Mouse (Mus musculus): ENCODE measurements around the gene Lad1. TPM values are rescaled to one million over a fixed set of nuclear protein-coding genes. Genes with fewer than 3 reads are reported as not detected.

Gene Lad1
- polyA plus RNA-seq, 1 experiment from 2014 or later = 0.36 TPM

DNA sequence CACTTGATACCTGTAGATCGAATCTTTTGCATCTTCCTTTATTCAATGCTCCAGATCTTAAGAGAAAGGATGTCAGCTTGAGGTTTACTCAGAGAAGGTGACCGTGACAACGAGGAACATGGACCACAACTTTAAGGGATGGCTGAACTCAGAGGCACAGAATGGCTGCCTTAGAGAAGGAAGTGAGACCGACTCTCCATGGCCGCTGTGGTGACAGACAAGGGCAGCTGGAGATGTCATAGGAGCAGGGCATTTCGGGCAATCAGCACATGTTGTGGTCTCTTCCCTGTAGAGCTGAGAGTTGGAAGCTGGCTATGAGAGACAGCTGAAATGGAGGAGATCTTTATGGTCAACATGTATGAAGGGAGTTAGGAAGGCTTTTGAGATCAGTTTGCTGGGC lies 46.4 kb downstream of the Lad1 start:
- H3K9ac ChIP-seq (replicated peaks) = no peak overlapping the region
- 0 out of 2 replicates have a peak, but pooled peaks cover 4% of the 10 kb centered on the region for H3K27me3 ChIP-seq
- H3K4me3 ChIP-seq (replicated peaks) = no peak overlapping the region
- H3K4me2 ChIP-seq (replicated peaks) = no peak overlapping the region
- 86% methylated on average over 6 of the region's 6 CpGs for WGBS
- H3K4me1 ChIP-seq (replicated peaks) = no peaks in the 10 kb centered on the region
- H3K27ac ChIP-seq = no peak overlapping the region
- H3K9me3 ChIP-seq = no peaks in the 10 kb centered on the region
- no peak for ATAC-seq
- no peaks in the 10 kb centered on the region for H3K36me3 ChIP-seq

DNA sequence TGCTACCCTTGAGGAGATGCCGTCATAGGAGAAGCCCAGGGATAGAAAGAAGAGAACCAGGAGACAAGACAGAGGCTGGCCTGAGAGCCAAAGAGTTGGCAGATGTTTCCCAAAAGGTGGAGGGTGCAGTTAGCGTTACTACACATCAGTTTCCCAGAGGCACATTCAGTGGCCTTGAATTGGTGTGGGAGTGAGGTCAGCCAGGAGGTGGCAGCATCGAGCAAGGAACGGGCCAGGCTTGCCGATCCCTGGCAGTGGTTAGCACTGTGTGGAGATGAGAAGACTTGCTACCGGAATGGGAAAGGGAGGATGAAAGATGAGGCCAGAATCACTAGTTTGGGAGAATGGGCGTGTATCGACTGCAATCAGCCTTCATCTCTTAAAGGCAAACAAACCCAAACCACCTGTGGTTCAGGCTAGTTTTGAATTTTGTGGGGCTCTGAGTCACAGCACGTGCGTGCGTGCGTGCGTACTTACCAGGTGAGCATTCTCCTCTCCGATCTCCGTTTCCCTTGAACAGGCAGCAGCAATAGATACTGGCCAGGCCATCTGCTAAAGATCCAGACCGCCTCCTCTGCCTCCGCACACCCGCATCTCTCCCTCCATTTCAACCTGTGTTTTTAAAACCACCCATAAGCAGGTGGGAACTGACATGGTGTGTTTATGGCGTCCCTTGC lies 47.3 kb downstream of the Lad1 start:
- Histone ChIP-seq H3K4me3 (replicated peaks) (no peak overlapping the region), H3K36me3 (no peaks in the 10 kb centered on the region), H3K4me1 (replicated peaks) (no peaks in the 10 kb centered on the region), H3K4me2 (replicated peaks) (no peak overlapping the region), H3K9me3 (no peaks in the 10 kb centered on the region), H3K9ac (replicated peaks) (no peak overlapping the region), H3K27ac (no peak overlapping the region), H3K27me3 (0 out of 2 replicates have a peak, but pooled peaks cover 4% of the 10 kb centered on the region)
- peak; percentile 89 for ATAC-seq
- WGBS = 52% methylated on average over 19 of the region's 19 CpGs

DNA sequence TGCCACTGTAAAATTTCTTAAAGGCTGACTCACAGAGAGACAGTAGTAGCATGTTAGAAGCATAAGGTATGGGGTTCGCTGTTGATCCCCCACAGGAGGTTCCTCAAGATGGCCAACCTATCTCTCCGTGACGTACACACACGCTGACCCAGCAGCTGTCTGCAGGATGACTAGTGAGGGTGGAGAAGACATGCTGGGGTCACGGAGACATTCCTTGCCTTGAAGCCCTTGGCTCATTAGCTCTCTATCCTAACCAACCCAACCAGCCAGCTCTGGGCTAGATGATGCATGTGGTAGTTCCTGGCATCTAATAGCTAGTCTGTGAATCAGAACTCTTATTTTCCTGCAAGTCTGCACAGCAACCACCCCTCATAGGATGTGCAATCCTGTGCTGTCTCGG lies 50.2 kb downstream of the Lad1 start:
- WGBS = 97% methylated on average over 6 of the region's 6 CpGs
- no peaks in the 10 kb centered on the region for H3K9me3 ChIP-seq
- no peak overlapping the region for H3K27ac ChIP-seq
- no peaks in the 10 kb centered on the region for H3K4me1 ChIP-seq (replicated peaks)
- ATAC-seq = no peak
- H3K27me3 ChIP-seq = 0 out of 2 replicates have a peak, but pooled peaks cover 4% of the 10 kb centered on the region
- no peaks in the 10 kb centered on the region for H3K36me3 ChIP-seq
- no peak overlapping the region for H3K4me2 ChIP-seq (replicated peaks)
- no peak overlapping the region for H3K9ac ChIP-seq (replicated peaks)
- H3K4me3 ChIP-seq (replicated peaks) = no peak overlapping the region

DNA sequence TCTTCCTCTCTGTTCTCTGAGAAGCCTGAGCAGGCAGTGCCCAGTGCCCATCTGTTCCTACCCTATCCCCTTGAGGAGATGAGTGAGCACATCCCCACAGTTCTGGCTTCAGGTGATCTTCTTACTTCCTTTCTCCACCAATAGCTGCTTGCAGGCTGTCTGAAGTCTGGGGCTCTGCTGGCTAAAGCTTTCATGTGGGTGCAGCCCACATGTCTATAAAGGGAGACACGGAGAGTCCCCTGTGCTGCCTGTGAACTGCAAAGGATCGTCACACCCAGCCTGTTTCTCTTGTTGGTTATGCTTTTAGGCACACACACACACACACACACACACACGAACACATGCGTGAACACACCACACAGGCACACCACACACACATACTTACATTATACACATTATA lies 54.6 kb downstream of the Lad1 start:
- H3K9me3 ChIP-seq = no peaks in the 10 kb centered on the region
- H3K27ac ChIP-seq = no peak overlapping the region
- no peaks in the 10 kb centered on the region for H3K36me3 ChIP-seq
- ATAC-seq = no peak
- WGBS = 90% methylated on average over 4 of the region's 4 CpGs
- H3K27me3 ChIP-seq = no peaks in the 10 kb centered on the region
- H3K9ac ChIP-seq (replicated peaks) = no peak overlapping the region
- no peak overlapping the region for H3K4me3 ChIP-seq (replicated peaks)
- H3K4me2 ChIP-seq (replicated peaks) = no peak overlapping the region
- H3K4me1 ChIP-seq (replicated peaks) = no peaks in the 10 kb centered on the region

DNA sequence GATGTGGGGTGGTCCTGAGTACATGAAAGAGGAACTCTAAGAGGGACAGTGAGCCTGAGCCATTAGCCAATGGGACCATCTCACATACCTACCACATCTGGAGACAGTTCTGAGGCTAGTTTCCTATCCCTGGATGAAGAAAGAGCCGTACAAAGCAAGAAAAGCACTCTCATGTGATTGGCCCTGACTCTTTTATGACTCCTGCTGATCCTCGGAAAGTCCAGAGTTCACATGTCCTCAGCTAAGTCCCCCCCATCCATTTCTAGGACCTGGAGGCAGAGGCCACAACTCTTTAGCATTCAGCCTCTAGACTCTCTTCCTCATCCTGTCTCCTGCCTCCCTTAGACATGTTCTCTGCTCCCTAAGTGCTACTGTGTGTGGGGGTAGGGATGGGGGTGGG lies 58.9 kb downstream of the Lad1 start:
- Histone ChIP-seq H3K9me3 (no peaks in the 10 kb centered on the region), H3K4me1 (replicated peaks) (no peaks in the 10 kb centered on the region), H3K27me3 (no peaks in the 10 kb centered on the region), H3K4me3 (replicated peaks) (no peak overlapping the region), H3K27ac (no peak overlapping the region), H3K4me2 (replicated peaks) (no peak overlapping the region), H3K36me3 (no peaks in the 10 kb centered on the region), H3K9ac (replicated peaks) (no peak overlapping the region)
- 89% methylated on average over 2 of the region's 2 CpGs for WGBS
- ATAC-seq = no peak

DNA sequence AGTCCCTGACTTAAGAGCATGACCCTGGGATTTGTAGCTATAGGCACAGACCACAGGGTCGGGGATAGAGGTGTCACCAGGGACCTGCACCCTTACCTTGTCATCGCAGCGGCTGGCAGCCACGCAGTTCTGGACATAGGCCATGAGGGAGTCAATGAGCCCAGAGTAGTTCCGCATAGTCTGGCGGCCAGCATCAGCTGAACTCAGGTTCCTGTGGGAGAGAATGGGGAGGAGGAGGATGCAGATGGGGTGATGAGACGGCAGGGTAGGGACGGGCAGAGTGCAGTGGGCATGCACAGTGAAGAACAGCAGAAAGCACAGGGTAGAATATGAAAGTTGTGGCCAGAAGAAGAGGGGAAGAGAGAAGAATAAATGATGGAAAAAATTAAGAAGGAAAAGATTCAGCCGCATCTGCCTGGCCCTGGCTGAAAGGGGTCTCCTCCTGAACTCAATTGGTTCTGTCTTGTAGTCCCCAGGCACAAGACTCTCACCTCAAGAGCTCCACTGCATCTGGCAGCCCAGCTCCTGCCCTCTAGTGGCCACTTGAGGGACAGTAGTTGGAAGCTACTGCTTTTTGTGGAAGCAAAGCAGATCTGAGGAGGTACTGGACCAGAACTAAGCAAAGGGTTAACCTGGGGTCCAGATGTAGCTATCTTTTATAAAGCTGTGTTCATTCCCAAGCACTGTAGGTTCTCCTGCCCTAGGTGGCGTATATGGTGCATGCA lies 64.1 kb downstream of the Lad1 start:
- Histone ChIP-seq H3K27me3 (no peaks in the 10 kb centered on the region), H3K9me3 (no peaks in the 10 kb centered on the region), H3K4me2 (replicated peaks) (no peak overlapping the region), H3K36me3 (no peaks in the 10 kb centered on the region), H3K4me1 (replicated peaks) (no peaks in the 10 kb centered on the region), H3K4me3 (replicated peaks) (no peak overlapping the region), H3K9ac (replicated peaks) (no peak overlapping the region), H3K27ac (no peak overlapping the region)
- 78% methylated on average over 10 of the region's 10 CpGs for WGBS
- ATAC-seq = peak; percentile 34; the same call in 1 of the 2 replicates

Other genes with a start within 250 kb of the Lad1 start
- gene Nav1, start 211.3 kb upstream of the Lad1 start, polyA plus RNA-seq (2015; fragmentation: Nextera tagmentation; extraction: Ambion mirVana) = 38.0 and 38.1 TPM in 2 replicates
- 13.9 and 16.0 TPM in 2 replicates for gene Csrp1, start 98.5 kb upstream of the Lad1 start, polyA plus RNA-seq (2015; fragmentation: Nextera tagmentation; extraction: Ambion mirVana)
- 12.5 and 14.8 TPM in 2 replicates for gene Phlda3, start 52.5 kb upstream of the Lad1 start, polyA plus RNA-seq (2015; fragmentation: Nextera tagmentation; extraction: Ambion mirVana)
- gene Tnni1, start 39.2 kb upstream of the Lad1 start, polyA plus RNA-seq (2015; fragmentation: Nextera tagmentation; extraction: Ambion mirVana) = 0.20 and 0.34 TPM in 2 replicates
- gene Tnnt2, start 17.8 kb downstream of the Lad1 start, polyA plus RNA-seq (2015; fragmentation: Nextera tagmentation; extraction: Ambion mirVana) = 0.26 and 0.55 TPM in 2 replicates
- gene Pkp1, start 100.6 kb downstream of the Lad1 start, polyA plus RNA-seq (2015; fragmentation: Nextera tagmentation; extraction: Ambion mirVana) = not detected in 2 replicates
- gene Igfn1, start 187.7 kb downstream of the Lad1 start, polyA plus RNA-seq (2015; fragmentation: Nextera tagmentation; extraction: Ambion mirVana) = not detected in 2 replicates
- gene Tmem9, start 189.6 kb downstream of the Lad1 start, polyA plus RNA-seq (2015; fragmentation: Nextera tagmentation; extraction: Ambion mirVana) = 144 and 146 TPM in 2 replicates
- gene Ascl5, start 232.2 kb downstream of the Lad1 start, polyA plus RNA-seq (2015; fragmentation: Nextera tagmentation; extraction: Ambion mirVana) = not detected in 2 replicates
- 0.22 TPM in 1 of 2 replicates, not detected in the other for gene Cacna1s, start 234.2 kb downstream of the Lad1 start, polyA plus RNA-seq (2015; fragmentation: Nextera tagmentation; extraction: Ambion mirVana)